Mouse (Mus musculus): Measurements from ENCODE around the gene Cct8l1. TPM values are rescaled to one million over a fixed set of nuclear protein-coding genes. Genes with fewer than 3 reads are reported as not detected.

Gene Cct8l1
- total RNA-seq, 4 experiments from 2014 or later: 0.12 TPM; not detected in 3

- peak; percentile 99 for DNase-seq (ENCODE audit: low spot score)
These were observed 13.9 kb downstream of the Cct8l1 start for GRCm38 (mm10) chr5:25529529-25530421.

DNA sequence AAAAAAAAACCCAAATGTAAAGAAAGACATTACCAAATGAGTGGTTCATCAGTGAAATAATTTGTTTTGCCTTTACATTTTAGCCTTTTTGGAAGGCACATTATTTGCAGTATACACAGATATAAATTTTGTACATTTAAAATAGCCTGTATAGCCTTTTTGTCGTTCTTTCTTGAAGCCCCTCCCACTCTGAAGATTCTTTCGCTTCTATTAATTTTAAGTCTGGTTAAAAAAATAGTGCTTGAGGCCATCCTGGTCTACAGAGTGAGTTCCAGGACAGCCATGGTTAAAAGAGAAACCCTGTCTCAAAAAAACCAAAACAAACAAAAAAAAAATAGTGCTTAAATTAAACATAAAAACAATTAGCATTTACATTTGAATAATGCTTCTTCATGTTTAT lies 14.8 kb downstream of the Cct8l1 start:
- DNase-seq (ENCODE audit: low spot score): no peak

DNA sequence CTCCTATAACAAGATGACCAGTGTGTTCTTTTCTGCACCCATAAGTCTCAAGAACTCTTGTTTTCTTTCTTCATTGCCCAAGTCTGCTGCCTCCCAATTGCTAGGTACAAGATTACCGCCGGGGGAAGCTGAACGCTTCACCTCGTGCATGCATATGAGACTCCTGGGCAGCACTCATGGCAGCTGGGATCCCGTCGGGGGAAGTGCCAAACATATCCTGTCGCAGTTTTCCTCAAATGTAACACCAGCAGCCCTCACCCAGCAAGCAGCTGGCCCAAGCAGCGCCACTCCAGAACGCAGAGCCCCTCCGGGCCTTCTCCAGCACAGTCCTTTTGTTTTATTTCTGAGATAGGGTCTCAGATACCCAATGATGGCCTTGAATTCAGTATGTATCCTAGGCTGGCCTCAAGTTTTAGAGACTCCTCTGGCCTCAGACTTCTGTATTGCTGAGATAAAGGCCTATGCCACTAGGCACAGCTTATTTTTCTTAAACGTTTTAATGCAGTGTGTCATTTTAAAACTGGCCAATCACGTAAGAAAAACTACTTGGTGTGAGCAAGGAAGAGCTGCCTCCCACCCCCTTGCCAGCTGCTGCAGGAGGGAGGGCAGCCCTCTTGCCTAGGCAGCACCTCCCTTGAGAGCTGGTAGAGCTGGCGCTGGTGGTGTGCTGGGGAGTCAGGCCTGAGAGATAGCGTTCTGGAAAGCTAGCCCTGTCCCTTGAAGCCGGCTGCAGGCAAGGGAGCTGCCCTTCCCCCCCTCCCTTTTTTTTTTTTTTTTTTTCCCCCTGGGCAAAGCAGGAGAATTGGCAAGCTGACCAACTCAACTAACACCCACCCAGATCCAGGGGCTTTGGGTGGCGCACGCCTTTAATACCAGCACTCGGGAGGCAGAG lies 16.6 kb downstream of the Cct8l1 start:
- no peak for DNase-seq (ENCODE audit: low spot score)

DNA sequence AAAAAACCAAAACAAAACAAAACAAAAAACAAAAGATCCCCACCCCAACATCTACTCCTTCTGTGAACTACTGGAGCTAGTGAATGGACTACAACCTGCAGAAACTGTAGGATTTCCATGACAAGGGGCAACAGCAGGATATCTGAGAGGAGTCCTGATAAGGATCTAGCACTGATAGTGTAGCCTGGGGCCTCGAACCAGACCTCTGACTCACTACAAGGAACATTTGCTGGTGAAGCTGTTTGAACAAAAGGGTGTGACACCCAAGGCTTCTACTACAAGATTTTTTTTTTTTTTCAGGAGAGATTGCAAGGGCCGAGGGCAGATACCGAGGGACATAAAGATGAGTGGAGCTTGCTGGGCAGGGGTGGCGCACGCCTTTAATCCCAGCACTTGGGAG lies 17.4 kb downstream of the Cct8l1 start:
- DNase-seq (ENCODE audit: low spot score): no peak

DNA sequence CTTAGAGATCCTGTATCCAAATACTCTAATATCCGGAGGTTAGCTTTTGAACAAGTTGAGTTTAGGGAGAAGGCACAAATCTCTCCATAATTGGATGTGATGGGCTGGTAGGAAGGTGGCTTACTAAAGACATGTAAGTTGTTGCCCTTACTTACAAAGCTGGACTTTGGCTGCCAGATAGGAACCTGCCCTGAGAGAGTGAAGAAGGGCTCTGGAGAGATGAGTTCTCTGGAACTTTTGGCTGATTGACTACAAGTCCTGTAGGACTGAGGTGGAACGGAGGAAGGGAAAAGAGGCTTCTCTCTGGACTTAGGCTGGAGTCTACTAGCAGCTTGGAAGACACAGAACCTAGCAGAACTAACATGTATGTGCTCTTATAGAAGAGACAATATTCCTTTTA lies 19.7 kb downstream of the Cct8l1 start:
- no peak for DNase-seq (ENCODE audit: low spot score)

- DNase-seq (ENCODE audit: low spot score): no peak
These were observed 20.6 kb downstream of the Cct8l1 start for GRCm38 (mm10) chr5:25536451-25536850.

- no peak for DNase-seq (ENCODE audit: low spot score)
These were observed 21.1 kb downstream of the Cct8l1 start for GRCm38 (mm10) chr5:25536921-25537409.

GRCm38 (mm10) chr5:25540412-25540811 lies 24.5 kb downstream of the Cct8l1 start:
- no peak for DNase-seq (ENCODE audit: low spot score)

DNA sequence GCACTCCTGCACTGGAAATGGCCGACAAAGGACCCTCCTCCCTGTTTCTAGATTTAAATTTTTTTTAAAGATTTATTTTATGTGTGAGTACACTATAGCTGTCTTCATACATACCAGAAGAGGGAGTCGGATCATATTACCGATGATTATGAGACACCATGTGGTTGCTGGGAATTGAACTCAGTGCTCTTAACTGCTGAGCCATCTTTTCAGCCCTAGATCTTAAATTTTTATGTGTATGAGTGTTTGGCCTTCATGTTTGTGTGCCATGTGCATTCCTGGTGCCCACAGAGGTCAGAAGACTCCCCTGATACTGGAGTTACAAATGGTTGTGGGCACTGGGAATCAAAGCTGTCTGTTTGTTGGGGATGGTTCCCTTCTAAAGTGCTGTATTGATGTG lies 25.1 kb downstream of the Cct8l1 start:
- no peak for DNase-seq (ENCODE audit: low spot score)

- no peak for DNase-seq (ENCODE audit: low spot score)
These were observed 25.8 kb downstream of the Cct8l1 start for GRCm38 (mm10) chr5:25541661-25542060.

DNA sequence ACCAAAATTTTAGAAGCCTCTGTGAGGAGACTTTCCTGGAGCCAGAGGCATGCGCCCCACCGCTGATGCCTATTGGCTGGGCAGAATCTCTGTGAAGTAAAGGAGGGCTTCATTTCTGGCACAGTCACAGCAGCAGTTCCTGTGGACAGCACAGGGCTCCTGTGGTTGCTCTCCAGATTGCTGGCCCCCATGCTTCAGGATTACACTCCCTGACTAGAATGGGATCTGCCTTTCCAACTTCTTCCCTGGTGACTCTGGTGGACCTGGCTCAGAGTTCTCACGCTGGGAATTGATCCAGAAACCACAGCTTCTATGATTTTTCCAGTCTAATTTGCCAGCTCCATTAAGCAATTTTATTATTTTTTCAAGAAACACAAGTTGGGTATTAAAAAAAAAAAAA lies 28.2 kb downstream of the Cct8l1 start:
- peak; percentile 62 for DNase-seq (ENCODE audit: low spot score)

DNA sequence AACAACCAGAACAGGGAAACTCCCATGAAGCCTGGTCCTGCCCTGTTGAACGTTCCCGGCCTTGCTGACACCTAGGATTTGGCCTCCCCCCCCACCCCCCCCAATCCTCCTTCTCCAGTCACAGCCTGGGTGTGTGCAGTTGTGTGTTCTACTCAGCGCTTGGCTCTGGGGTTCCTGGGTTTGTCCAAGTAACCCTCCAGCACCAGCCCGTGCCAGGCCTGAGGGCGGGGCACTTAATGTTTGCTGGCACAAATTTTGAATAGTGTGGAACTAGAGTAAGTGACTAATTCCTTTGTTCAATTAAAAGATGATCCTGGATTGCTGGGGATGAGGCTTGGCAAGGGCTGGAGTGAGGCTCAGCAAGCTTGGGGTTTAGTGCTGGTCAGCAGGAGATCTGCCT lies 28.7 kb downstream of the Cct8l1 start:
- DNase-seq (ENCODE audit: low spot score): no peak

GRCm38 (mm10) chr5:25546912-25547311 lies 31.0 kb downstream of the Cct8l1 start:
- DNase-seq (ENCODE audit: low spot score): no peak

GRCm38 (mm10) chr5:25550912-25551311 lies 35.0 kb downstream of the Cct8l1 start:
- DNase-seq (ENCODE audit: low spot score): no peak

DNA sequence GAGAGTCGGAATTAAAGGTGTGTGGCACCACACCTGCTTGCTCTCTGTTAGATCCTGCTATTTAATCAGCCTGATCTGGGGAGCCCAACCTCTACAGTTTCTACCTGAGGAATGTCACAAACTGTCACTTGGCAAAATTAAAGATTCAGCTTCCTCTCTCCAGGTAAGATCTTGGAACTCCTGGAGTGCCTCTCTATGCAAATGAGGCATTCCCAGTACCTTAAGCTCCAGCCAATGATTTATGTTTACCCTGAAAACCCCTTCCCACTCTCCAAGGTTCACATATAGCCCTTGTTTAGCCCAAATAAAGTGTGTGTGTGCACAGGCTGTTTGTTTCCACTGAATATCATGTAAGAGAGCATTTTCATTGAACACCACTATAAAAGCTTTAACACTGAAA lies 38.3 kb downstream of the Cct8l1 start:
- no peak for DNase-seq (ENCODE audit: low spot score)

DNA sequence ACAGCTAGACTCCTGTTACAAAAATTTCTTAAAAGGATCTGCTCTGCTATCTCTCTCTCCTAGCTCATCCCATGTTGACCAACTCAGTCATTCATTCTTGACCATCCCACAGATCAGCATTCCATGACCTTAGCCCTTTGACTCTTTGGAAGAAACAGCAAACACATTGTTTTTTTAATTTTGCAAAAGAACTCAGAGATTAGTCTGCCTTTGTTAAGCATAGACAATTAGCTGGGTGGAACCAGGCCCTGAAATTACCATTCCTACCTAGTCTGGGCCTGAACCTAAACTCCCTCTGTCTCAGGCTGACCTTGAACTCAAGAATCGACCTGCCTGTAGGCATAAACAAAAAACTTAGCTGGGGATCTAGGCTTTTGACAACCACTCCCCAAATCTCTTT lies 38.8 kb downstream of the Cct8l1 start:
- no peak for DNase-seq (ENCODE audit: low spot score)

DNA sequence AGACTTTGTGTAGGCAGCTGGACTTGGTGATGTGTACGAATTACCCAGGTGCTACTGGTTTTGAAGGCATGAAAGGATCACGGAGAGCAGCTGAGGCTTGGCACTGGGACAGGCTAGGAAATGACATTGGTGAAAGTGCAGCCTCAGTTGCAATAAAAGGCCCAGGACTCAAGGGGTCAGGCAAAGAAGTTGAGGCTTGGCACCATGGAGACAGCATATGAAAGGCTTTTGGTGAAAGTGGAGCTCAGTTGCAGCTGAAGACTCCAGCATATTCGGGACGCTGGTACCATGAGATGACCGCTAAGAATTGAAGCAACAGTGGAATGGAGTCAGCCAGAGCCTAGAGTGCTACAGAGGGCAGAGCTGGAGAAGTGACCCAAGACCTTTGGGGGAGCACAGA lies 39.8 kb downstream of the Cct8l1 start:
- no peak for DNase-seq (ENCODE audit: low spot score)

DNA sequence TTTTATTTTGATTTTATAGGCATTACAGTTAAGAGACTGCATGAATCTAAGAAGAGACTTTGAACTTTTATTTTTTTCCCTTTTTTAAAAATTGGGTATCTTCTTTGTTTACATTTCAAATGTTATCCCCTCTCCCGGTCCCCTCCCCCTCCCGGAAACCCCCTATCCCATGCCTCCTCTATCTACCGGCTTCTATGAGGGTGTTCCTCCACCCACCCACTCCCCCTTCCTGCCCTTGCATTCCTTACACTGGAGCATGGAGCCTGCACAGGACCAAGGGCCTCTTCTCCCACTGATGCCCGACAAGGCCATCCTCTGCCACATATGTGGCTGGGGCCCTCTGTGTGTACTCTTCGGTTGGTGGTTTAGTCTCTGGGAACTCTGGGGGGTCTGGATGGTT lies 40.5 kb downstream of the Cct8l1 start:
- no peak for DNase-seq (ENCODE audit: low spot score)
